Mouse (Mus musculus): ENCODE results near the gene Zfp995.

DNA sequence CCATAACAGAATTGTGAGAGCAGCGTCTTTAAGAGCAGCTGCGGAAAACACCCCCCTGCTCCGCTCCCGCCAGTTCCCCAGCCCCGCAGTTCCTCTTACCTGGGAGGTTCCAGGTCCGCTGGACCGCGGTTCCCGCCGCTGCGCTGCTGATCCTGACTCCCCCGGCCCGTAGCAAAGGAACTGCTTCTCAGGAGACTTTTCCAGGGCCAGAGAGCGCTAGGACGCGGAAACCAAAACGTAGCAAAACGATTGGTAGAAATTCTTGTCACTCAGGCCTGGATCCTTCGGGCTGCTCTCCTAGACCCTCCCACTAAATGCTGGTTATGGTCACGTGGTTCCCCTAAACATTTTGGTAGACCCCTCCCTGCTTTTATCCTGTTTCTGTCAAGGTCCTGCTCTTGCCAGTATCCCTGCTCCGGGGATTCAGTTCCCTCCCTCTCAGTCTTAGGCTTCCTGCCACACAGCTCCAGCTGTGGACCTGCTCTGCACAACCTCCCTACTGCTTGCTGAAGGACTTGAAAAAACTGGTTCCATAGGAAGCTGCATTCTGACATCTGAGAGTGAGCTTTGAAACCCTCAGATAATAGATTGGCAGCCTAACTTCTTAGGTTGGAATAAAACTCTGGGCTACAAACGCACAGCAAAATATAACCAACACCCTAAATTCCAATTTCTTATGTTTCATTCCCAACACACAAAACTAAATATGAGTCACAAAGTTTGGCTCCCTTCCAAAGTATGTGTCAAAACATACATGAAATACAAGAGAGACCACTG, 64.0 kb downstream of the Zfp995 start, which contains the start of gene Zfp820:
- no peak for TF ChIP-seq ZC3H11A (IDR thresholded peaks at IDR 0.05; ENCODE audit: borderline replicate concordance, low read depth, low read length)
- no peak for TF ChIP-seq ZNF384 (IDR thresholded peaks at IDR 0.05; ENCODE audit: low read depth, low read length)
- TF ChIP-seq HCFC1 (IDR thresholded peaks at IDR 0.05; ENCODE audit: borderline replicate concordance, insufficient read depth, low read length), result no peak
- no peak for TF ChIP-seq CHD2 (IDR thresholded peaks at IDR 0.05; ENCODE audit: low read depth, low read length)
- TF ChIP-seq MAFK (IDR thresholded peaks at IDR 0.05; ENCODE audit: insufficient read depth, low read depth, low read length), result no peak

Data from ES-E14 (cell line).